Mouse (Mus musculus) embryonic fibroblast, embryonic 13.5 days (primary cell): Measurements from ENCODE around the gene Pwwp2b.

Source experiments
- CTCF ChIP-seq: IDR thresholded peaks from 2 replicates; pipeline ENCODE4 v1.5.1; 2011; ENCODE audit warnings: mild to moderate bottlenecking, control low read depth, low read length, moderate library complexity, borderline replicate concordance; ENCODE audit not compliant: insufficient read depth
- POLR2A ChIP-seq: IDR thresholded peaks from 2 replicates; pipeline ENCODE4 v1.6.1; 2011; ENCODE audit warnings: low read depth, mild to moderate bottlenecking, control low read depth, low read length, moderate library complexity

DNA sequence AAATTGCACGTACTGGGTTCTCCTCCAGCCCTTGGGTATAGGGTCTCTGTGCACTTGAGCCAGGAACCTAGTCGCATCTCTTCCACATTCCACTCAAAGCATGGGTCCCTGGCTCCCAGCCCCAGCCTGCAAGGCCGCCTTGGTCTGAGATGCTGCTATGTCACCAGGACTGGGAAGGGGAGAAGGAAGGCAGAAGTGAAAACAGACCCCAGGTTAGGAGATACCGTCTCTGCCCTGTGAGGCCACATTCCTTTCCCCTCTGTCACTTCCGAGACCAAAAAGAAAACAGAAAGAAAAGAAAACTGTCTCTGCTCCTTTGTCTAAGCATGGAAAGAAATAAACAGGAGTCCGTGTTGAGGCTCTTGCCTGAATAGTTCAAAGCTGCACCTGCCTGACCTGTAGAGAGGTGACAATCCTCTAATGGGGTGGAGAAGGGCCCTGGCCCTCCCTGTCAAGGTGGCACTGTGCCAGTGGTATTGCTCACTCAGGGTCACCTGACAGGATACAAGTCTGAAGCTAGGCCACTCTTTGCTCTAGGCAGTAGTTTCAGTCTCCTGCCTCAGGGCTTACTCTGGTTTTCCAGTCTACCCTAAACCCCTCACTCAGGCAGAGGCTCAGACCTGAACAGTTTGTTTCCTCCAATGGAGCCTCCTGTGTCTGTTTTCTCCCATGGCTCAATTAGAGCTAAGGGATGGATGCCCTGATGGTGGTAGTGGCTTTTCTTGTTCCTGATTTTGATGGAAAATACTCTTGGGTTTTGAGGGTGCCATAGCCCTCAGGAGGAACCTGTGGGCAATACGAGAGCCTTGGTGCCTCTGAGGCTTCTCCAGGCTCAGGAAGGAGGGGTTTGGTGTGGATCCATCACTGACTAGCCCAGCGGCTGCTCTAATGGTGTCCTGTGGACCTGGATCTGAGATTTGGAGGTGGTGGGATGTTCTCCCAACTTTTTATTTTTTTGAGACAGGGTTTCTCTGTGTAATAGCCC, 18.9 kb downstream of the Pwwp2b start:
- TF ChIP-seq CTCF (no peak), POLR2A (no peak)
